Mouse (Mus musculus): ENCODE measurements around the gene Fxyd5.

Gene Fxyd5

DNA sequence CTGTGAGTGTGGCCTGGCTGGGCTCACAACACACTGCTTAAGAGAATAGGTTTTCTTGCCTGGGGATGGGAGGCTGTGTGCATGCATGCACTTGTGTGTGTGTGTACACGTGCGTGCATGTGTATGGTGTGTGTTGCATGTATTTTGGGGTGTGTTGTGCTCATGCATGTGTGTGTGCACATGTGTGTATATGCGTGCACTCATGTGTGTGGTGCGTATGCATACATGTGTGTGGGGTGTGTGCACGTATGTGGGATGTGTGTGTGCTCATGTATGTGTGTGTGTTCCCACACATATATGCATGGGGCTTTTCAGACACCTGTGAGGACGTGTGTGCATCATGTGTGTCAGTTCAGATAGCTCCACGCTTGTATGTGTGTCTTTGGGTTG, 18.3 kb upstream of the Fxyd5 start:
- DNase-seq (ENCODE audit: low read depth, low spot score) = no peak

DNA sequence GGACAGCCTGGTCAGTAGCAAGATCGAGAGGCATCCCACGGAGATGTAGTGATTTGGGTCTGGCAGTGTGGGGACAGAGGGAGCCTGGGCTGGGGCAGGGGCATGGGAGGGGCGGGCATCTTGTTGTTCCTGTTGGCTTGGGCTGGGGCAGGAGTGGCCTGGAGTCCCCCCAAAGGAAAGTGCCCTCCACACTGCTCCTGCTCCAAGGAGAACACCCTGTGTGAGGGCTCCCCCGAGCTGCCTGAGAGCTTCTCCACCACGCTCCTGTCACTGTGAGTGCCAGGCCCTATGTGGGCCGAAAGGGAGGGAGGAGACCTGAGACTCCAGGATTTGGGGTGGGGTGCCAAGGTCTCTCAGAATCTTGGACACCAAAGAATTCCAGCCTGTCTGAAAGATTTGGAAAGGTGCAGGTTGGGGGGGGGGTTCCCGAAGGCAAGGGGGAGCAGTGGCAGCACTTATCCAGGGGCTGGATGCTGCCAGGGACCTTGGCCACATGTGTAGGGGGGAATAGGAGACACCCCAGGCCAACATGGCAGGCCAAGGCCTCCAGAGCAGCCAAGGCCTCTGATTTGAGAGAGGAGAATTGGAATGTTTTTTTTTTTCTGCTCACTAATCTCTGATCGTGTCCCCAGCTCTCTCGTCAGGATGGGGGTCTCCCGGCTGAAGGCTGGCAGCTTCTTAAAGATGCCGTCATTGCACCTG, 17.8 kb upstream of the Fxyd5 start:
- no peak for DNase-seq (ENCODE audit: low read depth, low spot score)

DNA sequence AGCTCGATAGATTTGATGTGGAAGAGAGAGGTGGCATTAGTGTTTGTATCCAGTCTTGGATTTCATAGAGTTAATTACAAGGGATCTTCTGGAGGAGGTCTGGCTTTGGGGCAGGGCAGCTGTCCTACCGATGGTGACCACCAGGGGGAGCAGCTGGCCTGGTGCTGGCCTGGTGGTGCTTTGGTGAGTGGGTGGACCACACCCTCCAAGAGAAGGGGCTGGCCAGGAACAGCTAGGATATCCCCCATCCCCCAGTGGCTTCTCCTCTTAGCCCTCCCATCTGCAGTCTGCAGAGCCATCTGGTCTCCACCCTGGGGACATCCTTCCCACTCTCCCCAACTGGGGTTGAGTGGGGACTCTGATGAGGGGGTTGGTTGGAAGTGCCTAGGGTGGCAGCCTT, 16.8 kb upstream of the Fxyd5 start, which contains the start of gene Lgi4:
Lgi4 (plus strand) TSS at position 235 of the 400 bp plus-strand sequence.
- DNase-seq (ENCODE audit: low read depth, low spot score) = peak; percentile 71

DNA sequence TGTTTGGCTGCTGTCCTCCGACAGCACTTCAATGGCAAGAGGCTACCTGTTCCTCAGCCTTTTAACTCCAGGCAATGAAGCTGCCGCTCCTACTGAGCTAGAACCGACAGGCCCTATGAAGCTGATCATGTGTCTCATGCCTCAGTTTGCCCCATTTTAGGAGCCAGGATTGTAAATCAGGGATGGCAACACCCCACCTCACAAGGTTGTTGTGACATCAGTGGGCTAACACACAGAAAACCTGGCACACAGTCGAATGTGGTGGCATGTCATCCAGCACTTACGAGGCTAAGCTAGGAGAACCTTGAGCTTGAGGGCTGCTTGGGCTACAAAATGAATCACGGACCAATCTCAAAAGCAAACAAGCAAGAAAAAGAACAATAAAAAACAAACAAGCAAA, 15.9 kb upstream of the Fxyd5 start:
- no peak for DNase-seq (ENCODE audit: low read depth, low spot score)

DNA sequence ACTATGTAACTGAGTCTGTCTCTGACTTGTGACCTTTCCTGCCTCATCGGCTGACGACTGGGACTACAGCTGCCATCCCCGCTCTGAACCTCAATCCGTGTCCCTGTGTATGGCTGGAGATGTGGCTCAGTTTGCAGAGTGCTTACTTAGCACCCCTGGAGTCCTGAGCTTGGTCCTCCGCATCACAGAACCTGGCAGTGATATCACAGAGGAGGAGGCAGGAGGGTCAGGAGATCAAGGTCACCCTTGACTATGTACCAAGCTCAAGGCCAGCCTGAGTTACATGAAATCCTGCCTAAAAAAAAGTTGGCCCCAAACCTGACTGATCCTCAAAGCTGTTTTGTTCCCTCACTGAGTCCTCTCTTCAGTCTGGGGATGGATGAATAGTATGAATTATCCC, 15.4 kb upstream of the Fxyd5 start:
- DNase-seq (ENCODE audit: low read depth, low spot score) = no peak

DNA sequence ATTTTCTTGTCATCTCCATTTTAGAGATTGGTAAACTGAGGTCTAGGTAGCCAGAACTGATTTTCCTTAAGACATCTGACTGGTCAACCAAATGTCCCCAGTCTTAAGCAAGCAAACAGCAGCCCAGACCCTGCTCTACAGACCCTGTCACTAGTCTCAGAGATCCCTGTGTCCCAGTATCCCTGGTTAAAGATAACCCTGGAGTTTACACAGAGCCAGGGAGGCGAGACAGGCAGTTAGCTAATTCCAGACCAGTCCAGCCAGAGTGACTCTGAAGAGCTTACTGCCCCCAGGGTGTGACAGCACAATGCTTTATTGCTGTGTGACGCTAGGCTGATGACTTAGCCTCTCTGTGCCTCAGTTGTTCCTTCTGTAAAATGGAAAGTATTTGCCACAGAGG, 14.8 kb upstream of the Fxyd5 start, which contains the start of gene Fxyd1:
Fxyd1 (minus strand) TSS at position 129 of the 400 bp plus-strand sequence.
- DNase-seq (ENCODE audit: low read depth, low spot score) = no peak

DNA sequence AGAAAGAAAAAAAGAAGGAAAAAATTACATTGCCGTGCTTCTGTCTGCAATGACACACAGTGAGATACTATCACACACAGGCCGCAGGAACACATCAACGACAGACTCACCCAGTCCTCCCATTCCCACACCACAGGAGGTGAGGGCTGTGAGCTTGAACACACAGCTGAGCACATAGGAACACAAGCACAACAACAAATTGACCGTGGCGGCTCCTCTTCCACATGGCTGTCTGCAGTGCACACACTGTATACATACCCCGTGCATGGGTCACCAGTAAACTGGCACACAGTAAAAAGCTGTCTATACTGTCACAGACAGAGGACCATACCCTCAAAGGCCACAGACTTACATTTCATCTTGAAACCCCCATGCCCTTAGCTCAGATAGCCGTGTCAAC, 14.2 kb upstream of the Fxyd5 start:
- DNase-seq (ENCODE audit: low read depth, low spot score) = no peak

DNA sequence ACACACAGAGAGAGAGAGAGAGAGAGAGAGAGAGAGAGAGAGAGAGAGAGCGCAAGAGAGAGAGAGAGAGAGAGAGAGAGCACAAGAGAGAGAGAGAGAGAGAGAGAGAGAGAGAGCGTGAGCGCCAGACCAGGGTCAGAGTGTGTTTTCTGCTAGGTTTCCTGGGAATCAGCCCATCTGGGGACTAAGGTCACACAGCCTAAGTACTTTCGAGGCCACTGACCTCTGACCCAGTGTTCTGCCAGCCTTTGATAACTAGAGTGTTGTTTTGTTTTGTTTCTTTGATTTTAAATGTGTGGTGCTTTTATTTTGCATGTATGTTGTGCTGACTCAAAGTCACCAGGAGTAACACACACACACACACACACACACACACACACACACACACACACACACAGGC, 13.6 kb upstream of the Fxyd5 start:
- no peak for DNase-seq (ENCODE audit: low read depth, low spot score)

DNA sequence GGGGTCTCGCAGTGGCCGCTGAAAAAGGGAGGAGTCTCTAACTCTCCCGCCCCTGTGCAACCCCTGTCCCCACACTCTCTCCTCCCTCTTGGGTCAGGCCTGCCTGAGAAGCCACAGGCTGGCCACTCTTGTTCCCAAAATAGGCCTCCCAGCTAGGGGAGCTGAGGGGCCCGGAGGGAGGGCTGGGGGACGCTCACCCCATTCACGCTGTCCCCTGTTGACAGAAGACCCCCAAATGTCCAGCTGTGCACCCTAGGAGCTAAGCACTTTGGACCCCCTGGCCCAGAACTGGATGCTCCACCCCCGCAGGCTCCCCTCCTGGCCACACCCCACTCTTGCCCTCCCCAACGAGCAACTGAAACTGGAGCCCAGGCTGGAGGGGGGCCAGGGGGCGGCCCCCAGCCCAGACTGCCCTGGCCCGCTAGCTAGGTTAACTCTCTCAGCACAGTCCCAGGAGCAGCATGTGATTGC, 13.1 kb upstream of the Fxyd5 start:
- no peak for DNase-seq (ENCODE audit: low read depth, low spot score)

DNA sequence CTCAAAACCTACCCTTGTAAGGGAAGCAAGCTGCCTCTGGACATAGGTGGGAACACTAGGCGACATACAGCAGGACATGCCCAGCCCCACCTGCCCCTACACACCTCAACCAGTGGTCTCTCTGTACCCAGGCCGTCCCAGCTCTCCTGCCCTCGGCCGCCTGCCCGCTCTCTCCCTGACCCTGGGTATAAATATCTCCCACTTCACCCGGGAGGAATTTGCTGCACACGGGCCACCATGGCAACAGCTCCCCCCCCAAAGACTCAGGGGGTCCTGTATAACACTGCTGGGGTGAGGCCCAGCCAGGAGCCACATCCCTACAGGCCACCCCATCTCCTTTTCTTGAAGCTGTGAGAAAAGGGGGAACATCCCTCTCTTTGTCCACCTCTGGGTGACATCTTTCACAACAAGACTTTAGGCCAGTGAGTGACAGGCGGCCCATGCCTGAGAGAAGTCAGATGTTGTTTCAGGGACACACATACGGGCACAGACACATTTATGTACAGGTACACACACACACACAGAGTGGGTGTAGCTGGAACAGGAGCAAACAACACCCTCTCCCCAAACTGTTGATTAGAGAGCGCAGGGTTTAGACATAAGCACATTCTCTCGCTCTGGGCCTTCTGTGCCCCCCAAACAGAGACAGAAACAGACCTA, 12.5 kb upstream of the Fxyd5 start:
- no peak for DNase-seq (ENCODE audit: low read depth, low spot score)

DNA sequence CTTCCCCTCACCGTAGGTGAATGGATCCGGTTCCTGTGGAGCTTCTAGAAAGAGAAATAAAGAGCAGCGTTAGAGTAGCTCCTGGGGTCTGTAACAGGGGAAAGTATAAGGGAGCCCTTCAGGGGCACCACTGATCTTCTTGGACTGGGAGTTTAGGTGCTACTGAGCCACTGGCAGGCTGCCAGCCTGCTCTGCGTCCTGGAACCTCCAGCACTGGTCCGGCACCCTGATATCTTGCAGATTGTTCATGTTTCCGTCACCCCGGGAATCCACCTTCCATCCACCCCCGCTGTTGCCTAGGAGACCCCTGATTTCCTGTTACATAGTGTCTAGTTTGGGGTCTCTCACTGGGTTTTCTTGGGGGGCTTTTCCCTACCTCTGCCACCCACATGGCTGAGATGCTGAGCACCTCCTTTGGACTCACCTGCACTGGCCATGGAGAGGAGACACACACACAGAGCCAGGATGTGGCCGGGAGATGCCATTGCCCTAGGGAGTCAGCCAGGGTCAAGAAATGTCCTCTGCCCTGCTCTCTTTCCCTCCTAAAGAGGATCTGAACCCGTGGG, 11.7 kb upstream of the Fxyd5 start:
- DNase-seq (ENCODE audit: low read depth, low spot score) = no peak

DNA sequence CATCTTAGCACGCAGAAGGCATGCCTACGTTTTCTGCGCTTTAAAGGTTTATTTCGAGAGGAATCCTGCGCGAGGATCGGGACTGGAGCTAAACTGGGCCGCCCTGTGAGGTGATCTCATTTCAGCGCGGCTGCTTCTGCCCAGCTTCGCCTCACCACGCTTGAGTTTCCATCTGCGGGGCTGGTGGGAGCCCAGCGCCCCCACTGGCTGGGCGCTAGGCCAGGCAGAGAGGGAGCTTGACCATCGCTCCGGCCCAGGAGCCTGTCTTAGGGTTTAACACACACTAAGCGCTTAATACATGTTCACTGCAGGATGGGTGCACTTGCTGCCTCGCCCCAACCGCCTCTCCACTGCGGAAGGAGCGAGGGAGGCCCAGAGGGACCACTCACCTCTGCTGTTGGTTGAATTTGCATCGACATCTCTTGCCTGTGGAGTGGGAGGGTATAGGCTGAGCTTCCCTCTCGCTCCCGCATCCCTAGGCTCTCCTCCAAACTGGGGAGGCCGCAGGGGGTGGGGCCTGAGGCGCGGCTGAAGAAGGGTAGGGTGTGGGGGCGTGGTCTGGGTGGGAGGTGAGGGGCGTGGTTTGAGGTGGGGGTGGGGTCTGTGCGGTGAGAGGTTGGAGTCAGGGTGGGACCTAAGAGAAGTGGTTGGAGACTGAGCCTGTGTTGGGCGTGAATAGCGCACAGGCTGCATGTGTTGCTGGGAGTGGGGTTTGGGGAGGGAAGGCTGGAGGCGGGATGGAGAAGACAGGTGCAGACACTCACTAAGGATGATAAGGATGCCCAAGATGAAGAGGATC, 10.6 kb upstream of the Fxyd5 start:
- DNase-seq (ENCODE audit: low read depth, low spot score) = peak; percentile 51

DNA sequence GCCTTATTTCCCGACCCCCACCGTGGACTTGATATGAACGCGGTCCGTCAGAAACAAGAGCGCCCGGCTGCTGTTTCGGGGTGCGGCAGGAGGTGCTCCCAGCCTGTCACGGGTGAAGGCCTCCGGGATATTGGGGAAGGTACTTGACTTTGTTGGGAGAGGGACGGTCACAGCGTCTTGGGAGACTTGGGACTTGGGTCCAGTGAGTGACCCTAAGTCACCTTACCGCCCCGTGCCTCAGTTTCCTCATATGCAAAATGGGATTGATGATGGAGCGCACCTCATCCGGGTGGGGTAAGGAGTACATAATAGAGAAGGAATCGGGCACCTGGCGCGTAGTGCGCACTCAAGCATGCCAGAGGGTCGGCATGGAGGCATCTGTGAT, 10.0 kb upstream of the Fxyd5 start:
- no peak for DNase-seq (ENCODE audit: low read depth, low spot score)

DNA sequence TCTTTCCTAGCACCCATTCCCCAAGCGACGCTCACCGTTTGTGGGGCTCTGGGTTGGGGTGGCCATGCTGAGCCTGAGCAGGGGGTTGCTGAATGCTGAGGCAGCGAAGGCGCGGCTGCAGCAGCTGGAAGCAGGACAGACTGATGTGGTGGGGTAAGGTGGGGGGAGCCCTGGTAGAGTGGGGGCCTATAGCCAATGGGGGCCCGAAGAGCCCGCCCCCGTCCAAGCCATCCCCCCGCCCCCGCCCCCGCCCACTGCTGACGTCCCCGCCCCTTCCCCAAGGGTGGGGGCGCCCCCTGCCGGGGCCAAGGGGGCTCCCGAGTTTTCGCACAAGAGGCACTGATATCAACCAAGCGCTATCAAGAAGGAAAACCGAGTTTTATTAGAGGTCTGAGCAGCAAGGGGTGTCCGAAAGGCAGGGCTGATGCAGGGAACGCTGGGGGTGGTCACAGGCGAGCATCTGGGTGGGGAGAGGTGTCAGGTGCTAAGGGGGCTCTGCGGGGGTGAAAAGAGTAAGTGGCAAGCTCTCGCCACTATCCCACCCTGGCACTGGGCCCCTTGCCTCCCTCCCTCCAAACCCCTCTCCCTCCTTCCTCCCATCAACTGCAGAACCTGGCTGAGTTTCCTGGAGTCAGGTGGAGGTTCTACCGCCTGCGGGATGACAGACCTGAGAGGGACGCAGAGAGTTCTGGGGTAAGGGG, 9.2 kb upstream of the Fxyd5 start, which contains the start of gene Fxyd7:
Fxyd7 (minus strand) TSS at position 147 of the 701 bp plus-strand sequence.
- peak; percentile 38 for DNase-seq (ENCODE audit: low read depth, low spot score)

DNA sequence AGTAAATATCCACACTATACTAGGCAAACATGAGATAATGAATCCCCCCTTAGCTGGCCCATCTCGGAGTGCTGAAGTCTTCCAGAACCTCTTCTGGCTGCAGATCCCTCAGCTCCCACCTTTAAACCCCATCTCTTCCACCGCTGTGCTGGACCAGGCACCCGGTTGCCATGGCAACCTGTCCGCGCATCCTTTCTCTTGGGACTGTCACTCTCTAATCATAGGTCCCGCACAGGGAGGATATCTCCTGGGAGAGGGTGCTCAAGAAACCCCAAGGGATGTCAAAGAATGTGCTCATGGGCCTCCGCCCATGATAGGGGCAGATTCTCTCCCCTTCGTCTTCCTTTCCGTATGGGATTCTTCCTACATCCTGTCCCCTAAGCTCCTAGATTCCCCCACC, 8.6 kb upstream of the Fxyd5 start:
- DNase-seq (ENCODE audit: low read depth, low spot score) = peak; percentile 32

DNA sequence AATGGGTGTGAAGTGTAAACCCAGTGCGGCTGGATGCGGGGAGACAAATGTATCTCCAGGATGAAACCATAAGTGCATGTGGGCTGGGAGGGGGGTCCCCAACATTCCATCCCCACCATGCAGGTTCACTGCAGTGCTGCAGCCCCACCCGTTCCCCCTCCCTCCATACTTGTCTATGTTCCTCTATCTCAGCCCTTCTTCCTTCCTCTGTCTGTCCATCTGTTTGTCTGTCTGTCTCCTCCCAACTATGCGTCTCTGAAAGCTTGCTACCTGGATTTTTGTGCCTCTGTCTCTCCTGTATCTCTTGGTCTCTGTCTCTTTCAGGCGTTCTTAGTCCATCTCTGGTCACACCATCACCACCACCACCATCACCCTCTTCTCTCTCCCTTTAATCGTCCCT, 8.2 kb upstream of the Fxyd5 start:
- no peak for DNase-seq (ENCODE audit: low read depth, low spot score)

DNA sequence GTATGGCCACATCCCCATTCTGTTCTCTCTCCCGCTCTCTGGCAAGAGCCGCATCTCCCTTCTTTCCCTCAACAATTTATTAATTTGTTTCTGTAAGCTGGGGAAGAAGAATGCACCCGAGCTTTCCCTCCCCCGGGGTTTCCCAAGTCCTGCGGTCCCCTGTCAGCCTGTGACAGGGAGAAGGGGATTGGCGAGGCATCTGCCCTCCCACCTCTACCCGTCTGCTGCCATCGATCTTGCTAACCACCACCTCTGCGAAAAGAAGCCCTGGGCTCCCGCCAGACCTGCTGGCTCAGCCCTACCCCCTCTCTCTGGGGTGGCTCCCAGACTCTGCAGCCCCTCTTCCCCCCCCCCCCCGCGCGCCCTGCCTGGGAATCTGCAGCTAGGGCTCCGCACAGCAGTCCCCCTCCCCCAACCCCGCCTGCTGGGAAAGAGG, 7.6 kb upstream of the Fxyd5 start:
- DNase-seq (ENCODE audit: low read depth, low spot score) = peak; percentile 37

DNA sequence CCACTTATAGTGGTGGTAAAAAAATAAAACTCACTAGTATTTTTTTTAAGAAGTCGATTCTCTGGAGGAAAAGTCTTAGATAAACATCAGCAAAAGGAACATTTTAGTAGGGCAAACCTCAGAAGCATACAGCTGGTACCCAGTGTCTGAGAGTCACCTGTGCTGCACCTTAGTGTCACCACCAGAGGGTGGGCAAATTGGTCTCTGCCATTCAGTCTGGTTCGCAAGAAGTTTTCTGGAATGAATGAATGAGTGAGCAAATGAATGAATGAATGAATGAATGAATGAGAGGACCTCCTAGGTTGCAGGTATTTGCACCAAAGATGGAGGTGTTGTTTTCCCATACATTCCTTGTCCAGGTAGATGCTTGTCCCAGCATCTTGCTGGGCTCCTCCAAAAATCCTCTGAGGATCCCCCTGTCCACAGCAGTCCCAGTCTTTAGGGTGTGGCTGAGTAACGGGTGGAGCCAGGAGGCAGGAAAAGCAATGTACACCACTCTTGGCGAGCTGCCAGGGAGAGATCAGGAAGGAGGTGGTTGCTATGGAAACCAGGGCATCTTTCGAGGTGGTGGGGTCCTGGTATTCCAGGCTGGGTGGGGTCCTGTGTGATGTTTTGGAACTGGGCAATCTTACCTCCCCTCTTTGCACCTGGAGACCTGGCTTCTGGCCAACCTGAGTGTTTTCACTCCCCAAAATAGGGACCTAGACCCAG, 7.0 kb upstream of the Fxyd5 start:
- DNase-seq (ENCODE audit: low read depth, low spot score) = peak; percentile 47

DNA sequence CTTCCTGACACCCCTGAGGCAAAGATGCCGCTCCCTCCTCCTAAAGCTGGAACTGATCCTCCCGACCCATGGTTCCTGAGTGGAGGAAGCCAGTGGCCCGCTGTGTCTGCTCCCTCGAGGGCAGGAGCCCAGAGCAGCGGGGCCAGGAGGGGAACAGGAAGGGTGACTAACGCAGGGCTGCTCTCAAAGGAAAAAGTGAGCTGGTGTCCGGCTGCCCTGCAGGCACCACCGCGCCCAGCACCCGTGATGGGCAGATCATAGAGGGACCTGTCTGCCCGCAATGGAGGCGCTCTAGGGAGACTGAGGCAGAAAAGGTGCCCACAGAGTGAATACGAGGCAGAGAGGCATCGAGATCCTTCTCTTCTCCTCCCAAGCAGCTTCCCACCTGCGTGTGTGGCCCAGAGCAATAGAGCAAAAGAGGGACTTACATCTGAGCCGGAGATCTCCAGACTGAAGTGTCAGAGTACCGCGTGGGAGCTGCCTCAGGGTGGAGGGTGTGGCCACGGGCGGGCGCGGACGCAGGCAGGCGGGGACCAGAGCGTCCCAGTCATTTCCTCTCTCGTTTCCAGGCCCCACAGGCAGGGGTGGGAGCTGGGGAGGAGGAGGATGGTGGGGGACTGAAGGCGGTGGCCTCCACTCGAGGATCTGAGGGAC, 492 bp downstream of the Fxyd5 start:
- peak; percentile 88 for DNase-seq (ENCODE audit: low read depth, low spot score)

DNA sequence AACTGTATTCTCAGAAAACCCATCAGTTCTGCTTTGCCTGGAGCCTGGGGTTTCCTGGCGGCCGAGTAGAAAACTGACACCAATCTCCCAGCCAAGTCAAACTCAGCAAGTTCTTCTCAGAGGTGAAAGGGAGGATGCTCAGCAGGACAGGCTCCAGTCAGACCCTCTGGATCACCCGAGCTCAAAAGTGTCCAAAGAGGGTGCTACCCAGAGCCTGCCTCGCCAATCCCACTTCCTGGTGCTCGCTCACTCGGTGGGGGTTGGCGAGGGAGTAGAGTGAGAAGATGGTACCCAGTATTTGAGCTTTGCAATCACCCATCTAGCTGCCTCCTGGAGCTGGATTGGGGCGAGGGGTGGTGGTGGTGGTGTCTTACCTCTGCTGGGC, 1.3 kb downstream of the Fxyd5 start:
- DNase-seq (ENCODE audit: low read depth, low spot score) = peak; percentile 29
